Mouse (Mus musculus): Measurements from ENCODE around the gene Smurf2.

Gene Smurf2

DNA sequence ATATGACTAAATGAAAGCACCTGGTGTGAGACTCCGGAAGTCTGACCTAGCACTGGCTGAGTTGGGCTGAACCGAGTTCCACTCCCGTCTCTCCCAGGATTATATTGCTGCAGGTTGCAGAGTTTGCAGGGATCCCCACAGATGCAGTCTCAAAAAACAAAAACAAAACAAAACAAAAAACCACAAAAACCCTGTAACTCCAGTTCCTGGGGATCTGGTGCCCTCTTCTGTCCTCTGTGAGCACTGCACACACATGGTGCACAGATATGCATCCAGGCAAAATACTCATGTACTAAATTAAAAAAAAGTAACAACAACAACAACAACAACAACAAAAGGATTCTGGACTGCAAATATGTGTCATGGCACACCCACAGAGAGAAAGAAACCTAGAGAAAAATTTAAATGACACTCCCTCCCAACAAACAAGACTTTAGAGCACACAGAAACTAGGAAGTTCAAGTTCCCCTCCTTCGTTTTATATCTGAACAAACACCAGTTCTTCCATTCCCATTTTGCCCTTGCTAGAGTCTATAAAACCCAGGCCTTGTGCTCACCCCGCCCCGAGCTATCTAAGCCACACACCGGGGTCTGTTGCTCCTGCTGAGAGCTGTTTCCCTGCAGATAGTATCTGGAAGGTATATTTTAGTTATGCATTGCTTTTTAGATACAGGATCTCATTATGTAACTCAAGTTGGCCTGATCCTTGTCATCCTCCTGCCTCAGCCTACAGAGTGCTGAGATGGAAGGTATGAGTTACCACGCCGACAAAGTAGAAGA is 150.1 kb downstream of the Smurf2 start:
- no peak for DNase-seq
